Mouse (Mus musculus) lung, embryonic 15.5 days (tissue): ENCODE data around the gene E2f8. TPM values are rescaled to one million over a fixed set of nuclear protein-coding genes. Genes with fewer than 3 reads are reported as not detected.

ENCODE experiments used
- ATAC-seq: fragments of 200-750 bp; cut with Nextera tagmentation; 2 replicates; pipeline ENCODE4 v1.8.0; 2017; ENCODE audit warnings: moderate number of reproducible peaks, borderline replicate concordance; ENCODE audit not compliant: low FRiP score, low TSS enrichment; ENCODE audit errors: extremely low read depth
- H3K27ac ChIP-seq: fragments of 300-500 bp; sonication (generic); 2 replicates; pipeline ENCODE4 v1.5.1; 2015; ENCODE audit warnings: moderate library complexity, mild to moderate bottlenecking, inconsistent platforms
- H3K27me3 ChIP-seq: fragments of 300-500 bp; sonication (generic); 2 replicates; pipeline ENCODE4 v1.6.1; 2015; ENCODE audit warnings: inconsistent platforms
- H3K36me3 ChIP-seq: fragments of 300-500 bp; sonication (generic); 2 replicates; pipeline ENCODE4 v1.6.1; 2015; ENCODE audit warnings: inconsistent platforms
- H3K4me1 ChIP-seq: fragments of 300-500 bp; sonication (generic); 2 replicates; pipeline ENCODE4 v1.6.1; 2015; ENCODE audit warnings: inconsistent platforms
- H3K4me2 ChIP-seq: fragments of 300-500 bp; sonication (generic); 2 replicates; pipeline ENCODE4 v1.6.1; 2015; ENCODE audit warnings: inconsistent platforms, mild to moderate bottlenecking, moderate library complexity
- H3K4me3 ChIP-seq: fragments of 300-500 bp; sonication (generic); 2 replicates; pipeline ENCODE4 v1.5.1; 2015; ENCODE audit warnings: mild to moderate bottlenecking, inconsistent platforms
- H3K9ac ChIP-seq: fragments of 300-500 bp; sonication (generic); 2 replicates; pipeline ENCODE4 v1.6.1; 2015; ENCODE audit warnings: inconsistent platforms
- H3K9me3 ChIP-seq: fragments of 300-500 bp; sonication (generic); 2 replicates; pipeline ENCODE4 v1.6.1; 2016; ENCODE audit warnings: inconsistent platforms
- WGBS: fragments of 180-500 bp; shearing (Covaris S2); methylation state at CpG from one replicate; pipeline ENCODE4 v1.1.7; 2015; 5-methylcytosine and 5-hydroxymethylcytosine counted together
- polyA plus RNA-seq: library from polyadenylated mRNA; unstranded; fragments of >200 nt; fragmentation: Nextera tagmentation; extraction: Ambion mirVana; gene quantifications from 2 replicates; pipeline ENCODE4 v1.2.1, GENCODE M21; 2015

Gene E2f8
- polyA plus RNA-seq, 1 experiment from 2014 or later: 23.3 TPM

- Histone ChIP-seq H3K9ac (no peak overlapping the region), H3K27ac (no peak overlapping the region), H3K4me3 (no peak overlapping the region), H3K9me3 (no peaks in the 10 kb centered on the region), H3K4me2 (no peak overlapping the region), H3K27me3 (no peaks in the 10 kb centered on the region), H3K4me1 (peaks cover 7% of the 10 kb centered on the region), H3K36me3 (no peaks in the 10 kb centered on the region)
- 67% methylated on average over 6 of the region's 6 CpGs for WGBS
- no peak for ATAC-seq
Observed at GRCm38 (mm10) chr7:48846755-48847154, 34.6 kb downstream of the E2f8 start.

GRCm38 (mm10) chr7:48845213-48845973 is 36.0 kb downstream of the E2f8 start:
- Histone ChIP-seq H3K4me3 (no peak overlapping the region), H3K27ac (peak overlapping the region; percentile 46; the same call in 1 of the 2 replicates), H3K9ac (no peak overlapping the region), H3K4me1 (peaks cover 7% of the 10 kb centered on the region), H3K27me3 (no peaks in the 10 kb centered on the region), H3K4me2 (no peak overlapping the region), H3K36me3 (no peaks in the 10 kb centered on the region), H3K9me3 (no peaks in the 10 kb centered on the region)
- 56% methylated on average over 12 of the region's 12 CpGs for WGBS
- ATAC-seq: peak; percentile 91

GRCm38 (mm10) chr7:48843541-48843940 is 37.9 kb downstream of the E2f8 start:
- Histone ChIP-seq H3K4me1 (peaks cover 7% of the 10 kb centered on the region), H3K4me2 (no peak overlapping the region), H3K27me3 (no peaks in the 10 kb centered on the region), H3K36me3 (no peaks in the 10 kb centered on the region), H3K9ac (no peak overlapping the region), H3K9me3 (no peaks in the 10 kb centered on the region), H3K4me3 (no peak overlapping the region), H3K27ac (no peak overlapping the region)
- WGBS: 88% methylated on average over 5 of the region's 5 CpGs
- no peak for ATAC-seq

- no peaks in the 10 kb centered on the region for H3K36me3 ChIP-seq
- H3K4me2 ChIP-seq: no peak overlapping the region
- no peaks in the 10 kb centered on the region for H3K27me3 ChIP-seq
- no peak overlapping the region for H3K4me3 ChIP-seq
- ATAC-seq: no peak
- no peak overlapping the region for H3K27ac ChIP-seq
- H3K4me1 ChIP-seq: peaks cover 7% of the 10 kb centered on the region
- no peaks in the 10 kb centered on the region for H3K9me3 ChIP-seq
- H3K9ac ChIP-seq: no peak overlapping the region
- WGBS: 53% methylated on average over 3 of the region's 3 CpGs
Observed at GRCm38 (mm10) chr7:48842353-48842752, 39.0 kb downstream of the E2f8 start.

- Histone ChIP-seq H3K9ac (no peak overlapping the region), H3K36me3 (no peaks in the 10 kb centered on the region), H3K4me2 (no peak overlapping the region), H3K9me3 (no peaks in the 10 kb centered on the region), H3K27ac (no peak overlapping the region), H3K4me1 (peaks cover 7% of the 10 kb centered on the region), H3K27me3 (no peaks in the 10 kb centered on the region), H3K4me3 (no peak overlapping the region)
- no peak for ATAC-seq
- WGBS: 69% methylated on average over 4 of the region's 4 CpGs
Observed at GRCm38 (mm10) chr7:48841538-48841937, 39.9 kb downstream of the E2f8 start.

DNA sequence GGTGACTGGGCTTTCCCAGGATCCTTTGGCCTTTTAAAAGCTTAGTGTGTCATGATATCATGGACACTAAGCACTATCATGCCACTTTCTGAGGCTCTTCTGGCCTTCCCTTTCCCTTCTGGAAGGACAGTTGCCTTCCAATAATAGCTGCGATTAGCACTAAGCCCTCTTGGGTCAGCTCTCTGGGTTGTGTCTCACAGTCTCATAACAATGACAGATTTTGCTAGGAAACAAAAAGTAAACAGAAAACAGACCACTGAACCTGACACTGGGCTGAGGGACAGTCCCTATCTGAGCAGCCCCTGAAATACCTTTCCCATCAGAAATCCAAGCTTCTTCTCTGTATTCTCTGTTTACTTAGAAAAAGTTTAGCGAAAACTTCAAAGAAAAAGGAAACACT is 40.9 kb downstream of the E2f8 start:
- H3K9me3 ChIP-seq: no peaks in the 10 kb centered on the region
- no peak overlapping the region for H3K9ac ChIP-seq
- no peak overlapping the region for H3K27ac ChIP-seq
- no peaks in the 10 kb centered on the region for H3K27me3 ChIP-seq
- ATAC-seq: no peak
- H3K36me3 ChIP-seq: no peaks in the 10 kb centered on the region
- no peak overlapping the region for H3K4me3 ChIP-seq
- H3K4me1 ChIP-seq: peaks cover 7% of the 10 kb centered on the region
- WGBS: 51% methylated on average over 2 of the region's 2 CpGs
- no peak overlapping the region for H3K4me2 ChIP-seq

DNA sequence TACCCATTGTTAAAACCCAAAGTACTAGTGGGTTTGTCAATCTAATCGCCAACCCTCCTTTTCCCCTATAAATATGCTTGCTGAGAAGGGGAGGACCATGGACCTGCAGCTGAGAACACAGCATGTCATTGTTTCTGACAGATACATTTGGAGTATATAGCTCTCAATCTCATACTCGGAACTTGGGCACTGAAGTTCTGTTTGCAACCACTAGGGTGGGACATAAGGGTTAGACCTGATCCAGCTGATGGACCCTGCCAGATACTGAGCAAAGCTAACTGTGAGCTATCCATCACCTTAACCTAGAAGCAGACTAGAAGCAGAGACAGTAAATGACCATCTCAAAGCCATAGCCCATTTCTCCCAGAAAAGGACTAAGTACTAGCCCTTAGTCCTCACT is 43.0 kb downstream of the E2f8 start:
- Histone ChIP-seq H3K4me3 (no peak overlapping the region), H3K27me3 (no peaks in the 10 kb centered on the region), H3K9me3 (no peaks in the 10 kb centered on the region), H3K27ac (no peak overlapping the region), H3K9ac (no peak overlapping the region), H3K4me1 (no peaks in the 10 kb centered on the region), H3K36me3 (no peaks in the 10 kb centered on the region), H3K4me2 (no peak overlapping the region)
- WGBS: 72% methylated on average over 2 of the region's 2 CpGs
- ATAC-seq: no peak

DNA sequence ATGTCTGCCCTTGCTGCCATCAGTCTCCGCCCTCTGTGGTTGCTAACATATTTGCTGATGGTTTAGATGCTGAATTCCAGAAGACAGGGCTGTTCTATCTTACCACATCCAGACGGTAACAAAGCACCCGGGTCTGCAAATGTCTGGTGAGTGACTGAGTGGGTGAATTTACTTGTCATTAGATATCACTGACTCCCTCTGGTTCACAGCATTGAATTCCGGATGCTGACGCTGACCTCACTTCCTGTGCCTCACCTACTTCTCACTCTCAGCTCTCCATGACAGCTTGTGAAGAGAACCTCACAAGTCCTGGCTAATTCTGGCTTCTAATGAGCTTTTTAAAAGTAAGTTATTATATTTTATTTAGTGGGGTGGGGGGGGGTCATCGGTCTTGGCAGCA is 44.4 kb downstream of the E2f8 start:
- no peak overlapping the region for H3K4me3 ChIP-seq
- H3K27ac ChIP-seq: no peak overlapping the region
- no peaks in the 10 kb centered on the region for H3K4me1 ChIP-seq
- no peak for ATAC-seq
- no peaks in the 10 kb centered on the region for H3K9me3 ChIP-seq
- no peak overlapping the region for H3K4me2 ChIP-seq
- H3K27me3 ChIP-seq: no peaks in the 10 kb centered on the region
- WGBS: 38% methylated on average over 6 of the region's 6 CpGs
- H3K36me3 ChIP-seq: no peaks in the 10 kb centered on the region
- no peak overlapping the region for H3K9ac ChIP-seq

GRCm38 (mm10) chr7:48834989-48835626 is 46.3 kb downstream of the E2f8 start:
- Histone ChIP-seq H3K27me3 (no peaks in the 10 kb centered on the region), H3K9ac (no peak overlapping the region), H3K27ac (no peak overlapping the region), H3K36me3 (no peaks in the 10 kb centered on the region), H3K4me3 (no peak overlapping the region), H3K9me3 (no peaks in the 10 kb centered on the region), H3K4me2 (no peak overlapping the region), H3K4me1 (peaks cover 6% of the 10 kb centered on the region)
- WGBS: 87% methylated on average over 12 of the region's 12 CpGs
- no peak for ATAC-seq

DNA sequence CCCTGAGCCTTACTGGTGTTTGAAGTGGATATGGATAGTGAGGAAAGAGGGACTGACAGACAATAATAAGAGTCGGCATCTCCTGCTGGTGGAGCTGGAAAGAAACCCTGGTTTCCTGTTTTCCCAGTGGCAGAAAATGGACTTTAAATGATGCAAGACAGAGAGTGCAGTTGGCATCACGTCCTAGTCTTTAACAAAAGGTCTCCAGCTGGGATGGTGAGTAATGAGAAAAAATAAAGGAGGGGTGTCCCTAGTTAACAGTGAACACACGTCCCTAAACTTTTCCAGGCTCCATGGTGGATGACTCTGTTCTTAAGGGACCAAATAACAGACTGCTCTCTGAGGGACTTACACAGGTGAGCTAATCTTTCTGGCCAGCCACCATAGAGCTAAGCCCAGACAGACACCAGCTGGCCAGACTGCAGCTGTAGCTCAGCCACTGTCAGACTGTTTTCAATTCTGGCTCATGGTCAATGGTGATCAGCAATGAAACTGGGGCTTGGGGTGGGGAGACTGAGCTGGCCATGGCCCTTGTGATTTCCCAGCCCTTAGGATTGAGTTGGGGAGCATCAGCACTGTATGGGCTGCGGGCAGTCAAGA is 46.9 kb downstream of the E2f8 start:
- H3K4me2 ChIP-seq: no peak overlapping the region
- WGBS: 62% methylated on average over 4 of the region's 4 CpGs
- H3K4me1 ChIP-seq: peaks cover 6% of the 10 kb centered on the region
- no peaks in the 10 kb centered on the region for H3K9me3 ChIP-seq
- H3K4me3 ChIP-seq: no peak overlapping the region
- H3K36me3 ChIP-seq: no peaks in the 10 kb centered on the region
- no peak for ATAC-seq
- no peaks in the 10 kb centered on the region for H3K27me3 ChIP-seq
- no peak overlapping the region for H3K27ac ChIP-seq
- H3K9ac ChIP-seq: no peak overlapping the region

- no peak overlapping the region for H3K9ac ChIP-seq
- H3K4me2 ChIP-seq: no peak overlapping the region
- no peaks in the 10 kb centered on the region for H3K27me3 ChIP-seq
- no peaks in the 10 kb centered on the region for H3K9me3 ChIP-seq
- ATAC-seq: no peak
- no peak overlapping the region for H3K4me3 ChIP-seq
- 0 out of 2 replicates have a peak, but pooled peaks cover 6% of the 10 kb centered on the region for H3K36me3 ChIP-seq
- peaks cover 6% of the 10 kb centered on the region for H3K4me1 ChIP-seq
- H3K27ac ChIP-seq: no peak overlapping the region
- WGBS: 63% methylated on average over 1 of the region's 1 CpGs
Observed at GRCm38 (mm10) chr7:48832735-48833134, 48.7 kb downstream of the E2f8 start.

- no peak overlapping the region for H3K9ac ChIP-seq
- H3K4me3 ChIP-seq: no peak overlapping the region
- H3K4me2 ChIP-seq: no peak overlapping the region
- WGBS: 19% methylated on average over 2 of the region's 2 CpGs
- H3K4me1 ChIP-seq: peaks cover 6% of the 10 kb centered on the region
- ATAC-seq: peak; percentile 91
- no peaks in the 10 kb centered on the region for H3K27me3 ChIP-seq
- no peak overlapping the region for H3K27ac ChIP-seq
- no peaks in the 10 kb centered on the region for H3K9me3 ChIP-seq
- peaks cover 23% of the 10 kb centered on the region; the same call in 1 of the 2 replicates for H3K36me3 ChIP-seq
Observed at GRCm38 (mm10) chr7:48830395-48830794, 51.0 kb downstream of the E2f8 start.
